ENCODE assay signal across 9 mouse cellular contexts in the genomic region with DNA sequence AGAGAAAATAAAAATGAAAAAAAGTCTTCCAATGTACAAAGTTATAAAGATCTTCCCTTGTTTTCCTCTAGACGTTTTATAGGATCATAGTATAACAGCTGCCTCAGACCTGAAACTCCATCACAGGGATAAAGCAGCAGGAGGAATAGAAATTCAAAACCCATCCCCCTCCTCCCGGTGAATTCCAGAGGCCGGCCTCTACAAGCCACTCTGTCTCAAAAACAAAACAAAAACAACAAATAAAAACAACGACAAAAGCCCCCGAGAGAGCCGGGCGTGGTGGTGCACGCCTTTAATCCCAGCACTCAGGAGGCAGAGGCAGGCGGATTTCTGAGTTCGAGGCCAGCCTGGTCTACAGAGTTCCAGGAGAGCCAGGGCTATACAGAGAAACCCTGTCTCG. TPM values are rescaled to one million over a fixed set of nuclear protein-coding genes. Genes with fewer than 3 reads are reported as not detected.
DNase-seq lines count a peak whose midpoint lies in the region; ATAC-seq and TF ChIP-seq lines count a peak whose summit lies in the region.
"Had no signal": no experiment of that assay in that cellular context is flagged by ENCODE, and none has a peak within 500 bp of the region (broad histone marks: within the 10 kb centered on the region; RNA-seq: fewer than 3 reads in every experiment).

No protein-coding gene starts in this region.

- ATAC-seq in heart, embryonic 12.5 days (ENCODE audit: insufficient number of reproducible peaks, low FRiP score), result no peak
- no peak for ATAC-seq in heart, embryonic 11.5 days (replicated peaks; ENCODE audit: insufficient number of reproducible peaks, low FRiP score, low TSS enrichment)
- no peak for ATAC-seq in midbrain, embryonic 12.5 days (ENCODE audit: low FRiP score, low read depth)
- no peak for ATAC-seq in midbrain, postnatal 0 days (ENCODE audit: low FRiP score)
- ATAC-seq in limb, embryonic 12.5 days (ENCODE audit: insufficient number of reproducible peaks, insufficient read depth, low FRiP score, low TSS enrichment, low read depth), result no peak
- no peak for ATAC-seq in neural tube, embryonic 13.5 days (ENCODE audit: low read depth)

- no peaks in the 10 kb centered on the region for H3K36me3 ChIP-seq in heart, embryonic 12.5 days
- no peaks in the 10 kb centered on the region for H3K36me3 ChIP-seq in heart, embryonic 11.5 days (ENCODE audit: control insufficient read depth, insufficient read depth, low read length)
- no peaks in the 10 kb centered on the region for H3K36me3 ChIP-seq in midbrain, embryonic 12.5 days
- H3K36me3 ChIP-seq in midbrain, postnatal 0 days (ENCODE audit: insufficient read depth, low read length), result no peaks in the 10 kb centered on the region
- no peaks in the 10 kb centered on the region for H3K36me3 ChIP-seq in limb, embryonic 12.5 days
- H3K36me3 ChIP-seq in neural tube, embryonic 13.5 days, result no peaks in the 10 kb centered on the region
- H3K36me3 ChIP-seq: stomach, embryonic 15.5 days had no signal

- TF ChIP-seq CTCF in midbrain, postnatal 0 days (IDR thresholded peaks at IDR 0.05), result no peak
- TF ChIP-seq CTCF in lung, adult 2 months (IDR thresholded peaks at IDR 0.05; ENCODE audit: insufficient read depth, low read length), result no peak

- no peak overlapping the region for H3K9ac ChIP-seq in heart, embryonic 12.5 days
- no peak overlapping the region for H3K9ac ChIP-seq in heart, embryonic 11.5 days (ENCODE audit: low read depth, low read length)
- H3K9ac ChIP-seq in midbrain, embryonic 12.5 days (replicated peaks), result no peak overlapping the region
- H3K9ac ChIP-seq in midbrain, postnatal 0 days (replicated peaks; ENCODE audit: low read length, poor library complexity, severe bottlenecking), result no peak overlapping the region
- H3K9ac ChIP-seq in limb, embryonic 12.5 days (replicated peaks), result no peak overlapping the region
- H3K9ac ChIP-seq in neural tube, embryonic 13.5 days, result no peak overlapping the region

- H3K4me3 ChIP-seq in heart, embryonic 12.5 days, result no peak overlapping the region
- no peak overlapping the region for H3K4me3 ChIP-seq in heart, embryonic 11.5 days (ENCODE audit: low read depth, low read length)
- no peak overlapping the region for H3K4me3 ChIP-seq in midbrain, embryonic 12.5 days
- no peak overlapping the region; the same call in 1 of the 2 replicates for H3K4me3 ChIP-seq in midbrain, postnatal 0 days (ENCODE audit: low read depth, low read length)
- peak overlapping the region; percentile 61; the same call in 1 of the 2 replicates for H3K4me3 ChIP-seq in limb, embryonic 12.5 days (replicated peaks)
- no peak overlapping the region for H3K4me3 ChIP-seq in neural tube, embryonic 13.5 days
- no peak overlapping the region for H3K4me3 ChIP-seq in lung, adult 2 months (replicated peaks; ENCODE audit: extremely low read depth, low read depth, low read length)

- H3K27me3 ChIP-seq in heart, embryonic 12.5 days (replicated peaks), result peaks cover 38% of the 10 kb centered on the region
- peaks cover 34% of the 10 kb centered on the region for H3K27me3 ChIP-seq in heart, embryonic 11.5 days (ENCODE audit: control insufficient read depth, insufficient read depth, low read length)
- peaks cover 45% of the 10 kb centered on the region for H3K27me3 ChIP-seq in midbrain, embryonic 12.5 days
- no peaks in the 10 kb centered on the region for H3K27me3 ChIP-seq in midbrain, postnatal 0 days (ENCODE audit: insufficient read depth, low read length)
- H3K27me3 ChIP-seq in limb, embryonic 12.5 days, result peaks cover 58% of the 10 kb centered on the region
- peaks cover 20% of the 10 kb centered on the region for H3K27me3 ChIP-seq in neural tube, embryonic 13.5 days

- peak overlapping the region; percentile 96; the same call in 1 of the 2 replicates for H3K4me2 ChIP-seq in heart, embryonic 12.5 days
- no peak overlapping the region for H3K4me2 ChIP-seq in heart, embryonic 11.5 days
- H3K4me2 ChIP-seq in midbrain, embryonic 12.5 days (replicated peaks), result peak overlapping the region; percentile 80; the same call in 1 of the 2 replicates
- no peak overlapping the region for H3K4me2 ChIP-seq in midbrain, postnatal 0 days (ENCODE audit: low read depth, low read length, poor library complexity, severe bottlenecking)
- no peak overlapping the region for H3K4me2 ChIP-seq in limb, embryonic 12.5 days
- peak overlapping the region; percentile 69; the same call in 1 of the 2 replicates for H3K4me2 ChIP-seq in neural tube, embryonic 13.5 days

- H3K4me1 ChIP-seq in heart, embryonic 12.5 days (replicated peaks), result peaks cover 10% of the 10 kb centered on the region; the same call in 1 of the 2 replicates
- no peaks in the 10 kb centered on the region for H3K4me1 ChIP-seq in heart, embryonic 11.5 days (ENCODE audit: control insufficient read depth, insufficient read depth, low read length)
- H3K4me1 ChIP-seq in midbrain, embryonic 12.5 days, result peaks cover 7% of the 10 kb centered on the region
- 0 out of 2 replicates have a peak, but pooled peaks cover 3% of the 10 kb centered on the region for H3K4me1 ChIP-seq in midbrain, postnatal 0 days (ENCODE audit: insufficient read depth, low read length)
- peaks cover 23% of the 10 kb centered on the region for H3K4me1 ChIP-seq in limb, embryonic 12.5 days (replicated peaks)
- peaks cover 24% of the 10 kb centered on the region for H3K4me1 ChIP-seq in neural tube, embryonic 13.5 days (replicated peaks)
- peaks cover 4% of the 10 kb centered on the region for H3K4me1 ChIP-seq in lung, adult 2 months (ENCODE audit: control insufficient read depth, insufficient read depth, low read length)

- DNase-seq in midbrain, postnatal 0 days (ENCODE audit: low spot score), result no peak
- DNase-seq in thymus, postnatal 36 days, result no peak
- DNase-seq in lung, adult 2 months, result no peak

- no peak overlapping the region for H3K27ac ChIP-seq in heart, embryonic 12.5 days (ENCODE audit: poor library complexity, severe bottlenecking)
- H3K27ac ChIP-seq in heart, embryonic 11.5 days (ENCODE audit: low read depth, low read length), result no peak overlapping the region
- H3K27ac ChIP-seq in midbrain, embryonic 12.5 days (replicated peaks), result no peak overlapping the region
- no peak overlapping the region for H3K27ac ChIP-seq in midbrain, postnatal 0 days (ENCODE audit: low read depth, low read length)
- no peak overlapping the region for H3K27ac ChIP-seq in limb, embryonic 12.5 days
- no peak overlapping the region for H3K27ac ChIP-seq in neural tube, embryonic 13.5 days (replicated peaks)
- H3K27ac ChIP-seq: stomach, embryonic 15.5 days had no signal

- H3K9me3 ChIP-seq in heart, embryonic 12.5 days (replicated peaks), result no peaks in the 10 kb centered on the region
- no peaks in the 10 kb centered on the region for H3K9me3 ChIP-seq in heart, embryonic 11.5 days (replicated peaks; ENCODE audit: control insufficient read depth, low read length)
- H3K9me3 ChIP-seq in midbrain, embryonic 12.5 days, result no peaks in the 10 kb centered on the region
- no peaks in the 10 kb centered on the region for H3K9me3 ChIP-seq in midbrain, postnatal 0 days (ENCODE audit: low read length)
- peaks cover 4% of the 10 kb centered on the region; the same call in 1 of the 2 replicates for H3K9me3 ChIP-seq in limb, embryonic 12.5 days
- H3K9me3 ChIP-seq in neural tube, embryonic 13.5 days, result no peaks in the 10 kb centered on the region
- H3K9me3 ChIP-seq: stomach, embryonic 15.5 days had no signal

- TF ChIP-seq POLR2A in lung, adult 2 months (IDR thresholded peaks at IDR 0.05; ENCODE audit: borderline replicate concordance, extremely low read depth, low read depth, low read length), result no peak

- 66% methylated on average over 11 of the region's 11 CpGs for WGBS in heart, embryonic 12.5 days
- WGBS in heart, embryonic 11.5 days (ENCODE audit: insufficient replicate concordance), result 62% methylated on average over 11 of the region's 11 CpGs
- WGBS in midbrain, embryonic 12.5 days, result 73% methylated on average over 11 of the region's 11 CpGs
- 73% methylated on average over 11 of the region's 11 CpGs for WGBS in midbrain, postnatal 0 days
- WGBS in limb, embryonic 12.5 days, result 74% methylated on average over 11 of the region's 11 CpGs
- WGBS in neural tube, embryonic 13.5 days, result 77% methylated on average over 11 of the region's 11 CpGs
- 77% methylated on average over 11 of the region's 11 CpGs for WGBS in lung, adult 2 months

RNA-seq across cellular contexts. Expression of gene Syngr1, which starts 1.0 kb away (rescaled TPM):
- 17.2 and 19.0 TPM in 2 replicates for polyA plus RNA-seq in heart, embryonic 12.5 days (2016; fragmentation: Nextera tagmentation; extraction: Ambion mirVana)
- polyA plus RNA-seq in heart, embryonic 11.5 days (2014; fragmentation: Nextera tagmentation; extraction: Ambion mirVana), result 15.2 and 20.7 TPM in 2 replicates
- polyA plus RNA-seq in midbrain, embryonic 12.5 days (2016; fragmentation: Nextera tagmentation; extraction: Ambion mirVana), result 10.8 and 10.9 TPM in 2 replicates
- 162 and 220 TPM in 2 replicates for total RNA-seq in midbrain, postnatal 0 days (2014; rRNA removed)
- 81.5 and 88.5 TPM in 2 replicates for polyA plus RNA-seq in midbrain, postnatal 0 days (2015; fragmentation: Nextera tagmentation; extraction: Ambion mirVana)
- 3.9 and 4.1 TPM in 2 replicates for polyA plus RNA-seq in limb, embryonic 12.5 days (2016; fragmentation: Nextera tagmentation; extraction: Ambion mirVana)
- polyA plus RNA-seq in neural tube, embryonic 13.5 days (2015; fragmentation: Nextera tagmentation; extraction: Ambion mirVana), result 27.2 and 36.0 TPM in 2 replicates
- 44.1 and 50.9 TPM in 2 replicates for polyA plus RNA-seq in lung, adult 2 months (2012; rRNA removed)

RNA-seq across cellular contexts. Expression of gene Rpl3, which starts 1.5 kb away (rescaled TPM):
- polyA plus RNA-seq in heart, embryonic 12.5 days (2016; fragmentation: Nextera tagmentation; extraction: Ambion mirVana), result 601 and 631 TPM in 2 replicates
- polyA plus RNA-seq in heart, embryonic 11.5 days (2014; fragmentation: Nextera tagmentation; extraction: Ambion mirVana), result 861 and 879 TPM in 2 replicates
- 652 and 673 TPM in 2 replicates for polyA plus RNA-seq in midbrain, embryonic 12.5 days (2016; fragmentation: Nextera tagmentation; extraction: Ambion mirVana)
- 511 and 632 TPM in 2 replicates for total RNA-seq in midbrain, postnatal 0 days (2014; rRNA removed)
- 500 and 515 TPM in 2 replicates for polyA plus RNA-seq in midbrain, postnatal 0 days (2015; fragmentation: Nextera tagmentation; extraction: Ambion mirVana)
- polyA plus RNA-seq in limb, embryonic 12.5 days (2016; fragmentation: Nextera tagmentation; extraction: Ambion mirVana), result 981 and 1,001 TPM in 2 replicates
- 597 and 620 TPM in 2 replicates for polyA plus RNA-seq in neural tube, embryonic 13.5 days (2015; fragmentation: Nextera tagmentation; extraction: Ambion mirVana)
- 369 and 428 TPM in 2 replicates for polyA plus RNA-seq in lung, adult 2 months (2012; rRNA removed)

RNA-seq across cellular contexts. Expression of gene Tab1, which starts 42.8 kb away (rescaled TPM):
- polyA plus RNA-seq in heart, embryonic 12.5 days (2016; fragmentation: Nextera tagmentation; extraction: Ambion mirVana), result 30.5 TPM in 2 replicates
- 18.8 and 25.1 TPM in 2 replicates for polyA plus RNA-seq in heart, embryonic 11.5 days (2014; fragmentation: Nextera tagmentation; extraction: Ambion mirVana)
- 41.9 and 43.6 TPM in 2 replicates for polyA plus RNA-seq in midbrain, embryonic 12.5 days (2016; fragmentation: Nextera tagmentation; extraction: Ambion mirVana)
- total RNA-seq in midbrain, postnatal 0 days (2014; rRNA removed), result 43.5 and 58.5 TPM in 2 replicates
- 23.6 and 27.9 TPM in 2 replicates for polyA plus RNA-seq in midbrain, postnatal 0 days (2015; fragmentation: Nextera tagmentation; extraction: Ambion mirVana)
- polyA plus RNA-seq in limb, embryonic 12.5 days (2016; fragmentation: Nextera tagmentation; extraction: Ambion mirVana), result 49.2 and 49.3 TPM in 2 replicates
- 35.9 and 38.9 TPM in 2 replicates for polyA plus RNA-seq in neural tube, embryonic 13.5 days (2015; fragmentation: Nextera tagmentation; extraction: Ambion mirVana)
- polyA plus RNA-seq in lung, adult 2 months (2012; rRNA removed), result 19.1 and 23.5 TPM in 2 replicates

Comparison
In these comparisons a context has a peak if more than half of its experiments do, and no peak if none do; other contexts are left out.
1. H3K4me2 ChIP-seq: peak in heart, embryonic 12.5 days (single experiment), midbrain, embryonic 12.5 days (single experiment) and neural tube, embryonic 13.5 days (single experiment); none in heart, embryonic 11.5 days (single experiment), midbrain, postnatal 0 days (single experiment) and limb, embryonic 12.5 days (single experiment).